Mouse (Mus musculus): ENCODE measurements around the gene Olfr914.

DNA sequence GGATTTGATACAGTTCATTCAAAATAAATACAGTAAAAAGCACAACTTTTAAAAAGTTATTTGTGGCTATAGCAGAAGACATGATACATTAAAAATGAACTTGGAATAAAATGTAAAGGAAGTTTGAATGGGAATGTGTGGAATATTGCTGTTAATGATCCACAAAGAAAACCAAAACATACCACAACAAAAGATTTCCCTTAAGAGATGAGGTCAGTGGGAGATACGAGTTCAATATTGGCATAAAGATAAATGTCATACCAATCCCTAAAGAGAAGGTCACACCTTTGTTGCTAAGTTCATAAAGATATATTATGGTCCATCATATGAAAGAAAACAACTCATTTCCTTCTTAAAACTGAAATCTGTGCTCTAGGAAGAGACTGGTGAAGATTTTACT lies 25.0 kb upstream of the Olfr914 start, which contains the start of gene Olfr912:
- no peak for TF ChIP-seq TAL1 (IDR thresholded peaks at IDR 0.05; ENCODE audit: low read length)
- TF ChIP-seq GATA1 (IDR thresholded peaks at IDR 0.05; ENCODE audit: low read length): no peak

All from erythroblast, embryonic 14.5 days (primary cell).